Mouse (Mus musculus): Measurements from ENCODE around the gene Nudt16l1.

DNA sequence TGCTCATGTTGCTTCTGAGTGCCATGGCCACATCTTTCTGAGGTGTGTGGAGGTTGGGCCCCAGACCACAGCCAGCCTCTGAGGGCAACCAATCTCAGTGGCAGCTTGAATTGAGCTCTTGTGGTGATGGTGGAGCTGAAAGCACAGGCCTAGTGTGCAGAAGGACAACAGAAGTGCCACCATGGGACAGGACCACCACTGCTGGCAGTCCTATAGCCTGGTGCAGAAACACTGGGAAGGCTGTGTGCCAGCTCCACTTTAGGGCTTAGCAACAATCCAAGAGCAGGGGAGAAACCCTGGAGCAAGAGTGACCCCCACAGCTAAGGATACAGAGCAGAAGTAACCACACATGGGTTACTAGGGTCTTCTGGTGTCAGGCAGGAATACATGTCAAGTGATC is 2.5 kb downstream of the Nudt16l1 start:
- TF ChIP-seq POLR2A (IDR thresholded peaks at IDR 0.05; ENCODE audit: low read depth, low read length), result no peak
- TF ChIP-seq CTCF (IDR thresholded peaks at IDR 0.05; ENCODE audit: extremely low read depth, insufficient read depth, insufficient read length, insufficient replicate concordance), result no peak

Measured in spleen, adult 2 months (tissue).